Mouse (Mus musculus) gastrocnemius, adult 8-10 months (tissue): ENCODE results near the gene Ston1. TPM values are rescaled to one million over a fixed set of nuclear protein-coding genes. Genes with fewer than 3 reads are reported as not detected.
A peak's percentile ranks its signal among the peaks of the same experiment; 100 is the strongest.

ENCODE experiments used
- DNase-seq, 2 experiments: peaks; one replicate each; pipeline ENCODE4 v3.0.0; 2022; ENCODE audit warnings: low spot score in 2 of 2
- total RNA-seq, 4 experiments: library from RNA; stranded (reverse); gene quantifications; 2 replicates each; pipeline ENCODE4 v1.2.4; 2022

The Ston1 gene
- total RNA-seq, 4 experiments from 2014 or later = 2.8 to 7.0 (median 3.9) TPM

GRCm38 (mm10) chr17:88587371-88587770 is 10.1 kb upstream of the Ston1 start:
- no peak for DNase-seq

- DNase-seq = no peak
Observed at GRCm38 (mm10) chr17:88588228-88588627, 9.3 kb upstream of the Ston1 start.

- no peak for DNase-seq
Observed at GRCm38 (mm10) chr17:88590251-88590650, 7.2 kb upstream of the Ston1 start.

GRCm38 (mm10) chr17:88595071-88595470 is 2.4 kb upstream of the Ston1 start:
- no peak for DNase-seq

GRCm38 (mm10) chr17:88596068-88596467 is 1.4 kb upstream of the Ston1 start:
- no peak for DNase-seq

GRCm38 (mm10) chr17:88596544-88597221 is 801 bp upstream of the Ston1 start:
- DNase-seq = peak in 1 of 2 experiments; percentile 39

GRCm38 (mm10) chr17:88598056-88598420 is 554 bp downstream of the Ston1 start:
- no peak for DNase-seq

- no peak for DNase-seq
Observed at GRCm38 (mm10) chr17:88598570-88599368, 1.3 kb downstream of the Ston1 start.

- DNase-seq = no peak
Observed at GRCm38 (mm10) chr17:88600492-88601026, 3.1 kb downstream of the Ston1 start.

GRCm38 (mm10) chr17:88603943-88604342 is 6.5 kb downstream of the Ston1 start:
- DNase-seq = no peak

GRCm38 (mm10) chr17:88606056-88606455 is 8.6 kb downstream of the Ston1 start:
- DNase-seq = no peak

- DNase-seq = no peak
Observed at GRCm38 (mm10) chr17:88609361-88609760, 11.9 kb downstream of the Ston1 start.

GRCm38 (mm10) chr17:88611057-88611456 is 13.6 kb downstream of the Ston1 start:
- no peak for DNase-seq

GRCm38 (mm10) chr17:88613172-88613571 is 15.7 kb downstream of the Ston1 start:
- no peak for DNase-seq

- no peak for DNase-seq
Observed at GRCm38 (mm10) chr17:88613721-88614120, 16.2 kb downstream of the Ston1 start.

- no peak for DNase-seq
Observed at GRCm38 (mm10) chr17:88614234-88614633, 16.8 kb downstream of the Ston1 start.

- DNase-seq = no peak
Observed at GRCm38 (mm10) chr17:88614733-88615132, 17.2 kb downstream of the Ston1 start.

GRCm38 (mm10) chr17:88615492-88616155 is 18.1 kb downstream of the Ston1 start:
- DNase-seq = no peak

- DNase-seq = no peak
Observed at GRCm38 (mm10) chr17:88620935-88621334, 23.5 kb downstream of the Ston1 start.

GRCm38 (mm10) chr17:88621374-88621773 is 23.9 kb downstream of the Ston1 start:
- DNase-seq = no peak

- DNase-seq = no peak
Observed at GRCm38 (mm10) chr17:88622711-88623110, 25.2 kb downstream of the Ston1 start.

GRCm38 (mm10) chr17:88624386-88624785 is 26.9 kb downstream of the Ston1 start:
- DNase-seq = no peak
